Mouse (Mus musculus) fat pad, adult 2 months (tissue): ENCODE measurements around the gene Pmf1.

Experiments used
- DNase-seq: peaks from one replicate; pipeline ENCODE4 v3.0.0-alpha.2; 2011; ENCODE audit warnings: low read depth, low spot score; ENCODE audit errors: extremely low read depth

Gene Pmf1

GRCm38 (mm10) chr3:88359584-88359983, 50.5 kb downstream of the Pmf1 start:
- DNase-seq, result no peak

GRCm38 (mm10) chr3:88354396-88355165, 55.5 kb downstream of the Pmf1 start:
- DNase-seq, result no peak

- DNase-seq, result no peak
Measured at GRCm38 (mm10) chr3:88352907-88353306, 57.2 kb downstream of the Pmf1 start.

- DNase-seq, result no peak
Measured at GRCm38 (mm10) chr3:88350732-88351131, 59.4 kb downstream of the Pmf1 start.
